8 mouse cellular contexts compared by ENCODE assay signal in genomic region chr13:48262451-48262969, GRCm38 (mm10). TPM values are rescaled to one million over a fixed set of nuclear protein-coding genes. Genes with fewer than 3 reads are reported as not detected.
DNase-seq lines count a peak whose midpoint lies in the region; ATAC-seq and TF ChIP-seq lines count a peak whose summit lies in the region.

No protein-coding gene starts in this region.

- no peak for ATAC-seq in heart, embryonic 16.5 days (replicated peaks; ENCODE audit: extremely low read depth, insufficient read depth, low FRiP score)
- ATAC-seq in erythroblast, adult 5-6 weeks (replicated peaks; ENCODE audit: low FRiP score, poor library complexity, severe bottlenecking) = no peak

- peak overlapping the region; percentile 86 for H3K9ac ChIP-seq in heart, embryonic 16.5 days (ENCODE audit: low read length)

- no peak overlapping the region for H3K27ac ChIP-seq in spleen, adult 2 months (ENCODE audit: insufficient read depth, low read length)
- no peak overlapping the region for H3K27ac ChIP-seq in heart, embryonic 16.5 days (ENCODE audit: low read length)

- no peak for TF ChIP-seq CTCF in spleen, adult 2 months (IDR thresholded peaks at IDR 0.05; ENCODE audit: extremely low read depth, insufficient read depth, insufficient read length, insufficient replicate concordance)

- no peaks in the 10 kb centered on the region for H3K36me3 ChIP-seq in spleen, adult 2 months (ENCODE audit: control insufficient read depth, insufficient read depth, low read length)
- H3K36me3 ChIP-seq in heart, embryonic 16.5 days (ENCODE audit: control insufficient read depth, insufficient read depth) = no peaks in the 10 kb centered on the region

- peaks cover 14% of the 10 kb centered on the region for H3K27me3 ChIP-seq in spleen, adult 2 months (ENCODE audit: control insufficient read depth, insufficient read depth, low read length)
- H3K27me3 ChIP-seq in heart, embryonic 16.5 days (ENCODE audit: control insufficient read depth, insufficient read depth, low read length) = no peaks in the 10 kb centered on the region; the same call in 1 of the 2 replicates

- DNase-seq in spleen, adult 2 months (ENCODE audit: low read depth in 1 of 2, low spot score in 2 of 2) = no peak
- no peak for DNase-seq in spleen, adult 12 weeks (ENCODE audit: low spot score)
- peak; percentile 60 for DNase-seq in embryo, embryonic 9.5 days (ENCODE audit: extremely low spot score)
- DNase-seq in kidney, postnatal 14 days = peak; percentile 79
- peak; percentile 2 for DNase-seq in lung, postnatal 25 days (ENCODE audit: low spot score)
- peak; percentile 19 for DNase-seq in right cerebral cortex, postnatal 4 days

- peak overlapping the region; percentile 20; the same call in 1 of the 2 replicates for H3K4me3 ChIP-seq in spleen, adult 2 months (ENCODE audit: extremely low read depth, insufficient read depth, insufficient read length)
- peak overlapping the region; percentile 80 for H3K4me3 ChIP-seq in heart, embryonic 16.5 days (ENCODE audit: low read length)

- H3K4me2 ChIP-seq in heart, embryonic 16.5 days (ENCODE audit: low read depth, low read length) = peak overlapping the region; percentile 89

- no peaks in the 10 kb centered on the region for H3K9me3 ChIP-seq in heart, embryonic 16.5 days (replicated peaks; ENCODE audit: control insufficient read depth, low read length)

- no peak for TF ChIP-seq POLR2A in spleen, adult 2 months (IDR thresholded peaks at IDR 0.05; ENCODE audit: low read depth, low read length)

- 3% methylated on average over 25 of the region's 25 CpGs for WGBS in spleen, adult 2 months
- WGBS in heart, embryonic 16.5 days = 1% methylated on average over 24 of the region's 25 CpGs

- no peaks in the 10 kb centered on the region for H3K4me1 ChIP-seq in spleen, adult 2 months (ENCODE audit: control insufficient read depth, insufficient read depth, insufficient read length)
- peaks cover 8% of the 10 kb centered on the region; the same call in 1 of the 2 replicates for H3K4me1 ChIP-seq in heart, embryonic 16.5 days (ENCODE audit: control insufficient read depth, insufficient read depth, low read length)

RNA-seq across cellular contexts. Expression of gene Id4, which starts 1.5 kb away (rescaled TPM):
- 3.0 and 6.0 TPM in 2 replicates for polyA plus RNA-seq in spleen, adult 2 months (2012; rRNA removed)
- polyA plus RNA-seq in heart, embryonic 16.5 days (2015; fragmentation: Nextera tagmentation; extraction: Ambion mirVana) = 1.7 and 2.5 TPM in 2 replicates
- not detected in 2 replicates for total RNA-seq in erythroblast, adult 5-6 weeks (2015; ENCODE audit: low replicate concordance)
- total RNA-seq in erythroblast, adult 5-6 weeks (2017; ENCODE audit: low replicate concordance) = 0.51 TPM in 1 of 2 replicates, not detected in the other

Comparison
In these comparisons a context has a peak if more than half of its experiments do, and no peak if none do; other contexts are left out.
1. DNase-seq: peak in embryo, embryonic 9.5 days (single experiment), kidney, postnatal 14 days (single experiment), lung, postnatal 25 days (single experiment) and right cerebral cortex, postnatal 4 days (single experiment); none in spleen, adult 2 months (0 of 2) and spleen, adult 12 weeks (single experiment).